Mouse (Mus musculus): ENCODE results near the gene Cpxm2. TPM values are rescaled to one million over a fixed set of nuclear protein-coding genes. Genes with fewer than 3 reads are reported as not detected.

The Cpxm2 gene
- polyA plus RNA-seq, 1 experiment: 1.6 TPM

- Histone ChIP-seq H3K27ac (ENCODE audit: insufficient read depth, low read length) (no peak overlapping the region), H3K4me3 (replicated peaks; ENCODE audit: insufficient read depth, low read depth, low read length) (no peak overlapping the region)
- peak in 1 of 2 experiments; percentile 17 for DNase-seq
Observed at GRCm38 (mm10) chr7:132183892-132184404, 29.4 kb upstream of the Cpxm2 start.

GRCm38 (mm10) chr7:132181586-132182198, 27.2 kb upstream of the Cpxm2 start:
- WGBS: 92% methylated on average over 4 of the region's 4 CpGs
- no peak overlapping the region for H3K27ac ChIP-seq (ENCODE audit: insufficient read depth, low read length)
- H3K4me1 ChIP-seq (ENCODE audit: control insufficient read depth, insufficient read depth, low read length): peaks cover 2% of the 10 kb centered on the region; the same call in 1 of the 2 replicates
- DNase-seq: no peak
- no peak for TF ChIP-seq POLR2A (IDR thresholded peaks at IDR 0.05; ENCODE audit: borderline replicate concordance, insufficient read depth, low read length)
- TF ChIP-seq CTCF (IDR thresholded peaks at IDR 0.05; ENCODE audit: borderline replicate concordance, insufficient read depth, low read depth, low read length): no peak
- no peak overlapping the region for H3K4me3 ChIP-seq (replicated peaks; ENCODE audit: insufficient read depth, low read depth, low read length)
- H3K27me3 ChIP-seq (ENCODE audit: control insufficient read depth, insufficient read depth, low read length): no peaks in the 10 kb centered on the region; the same call in 1 of the 2 replicates

More at GRCm38 (mm10) chr7:132183892-132184404, 29.4 kb upstream of the Cpxm2 start:
- 22% methylated on average over 5 of the region's 5 CpGs for WGBS
- TF ChIP-seq POLR2A (IDR thresholded peaks at IDR 0.05; ENCODE audit: borderline replicate concordance, insufficient read depth, low read length) (no peak), CTCF (IDR thresholded peaks at IDR 0.05; ENCODE audit: borderline replicate concordance, insufficient read depth, low read depth, low read length) (no peak)
- peaks cover 2% of the 10 kb centered on the region; the same call in 1 of the 2 replicates for H3K4me1 ChIP-seq (ENCODE audit: control insufficient read depth, insufficient read depth, low read length)
- H3K27me3 ChIP-seq (ENCODE audit: control insufficient read depth, insufficient read depth, low read length): no peaks in the 10 kb centered on the region; the same call in 1 of the 2 replicates

- no peak for DNase-seq
- H3K4me1 ChIP-seq (ENCODE audit: control insufficient read depth, insufficient read depth, low read length): peaks cover 2% of the 10 kb centered on the region; the same call in 1 of the 2 replicates
- TF ChIP-seq CTCF (IDR thresholded peaks at IDR 0.05; ENCODE audit: borderline replicate concordance, insufficient read depth, low read depth, low read length): no peak
- TF ChIP-seq POLR2A (IDR thresholded peaks at IDR 0.05; ENCODE audit: borderline replicate concordance, insufficient read depth, low read length): no peak
- no peak overlapping the region for H3K4me3 ChIP-seq (replicated peaks; ENCODE audit: insufficient read depth, low read depth, low read length)
- no peak overlapping the region for H3K27ac ChIP-seq (ENCODE audit: insufficient read depth, low read length)
- no peaks in the 10 kb centered on the region; the same call in 1 of the 2 replicates for H3K27me3 ChIP-seq (ENCODE audit: control insufficient read depth, insufficient read depth, low read length)
- WGBS: 88% methylated on average over 3 of the region's 3 CpGs
Observed at GRCm38 (mm10) chr7:132181042-132181441, 26.5 kb upstream of the Cpxm2 start.

- H3K27ac ChIP-seq (ENCODE audit: insufficient read depth, low read length): no peak overlapping the region
- no peaks in the 10 kb centered on the region; the same call in 1 of the 2 replicates for H3K27me3 ChIP-seq (ENCODE audit: control insufficient read depth, insufficient read depth, low read length)
- 54% methylated on average over 1 of the region's 1 CpGs for WGBS
- no peaks in the 10 kb centered on the region; the same call in 1 of the 2 replicates for H3K4me1 ChIP-seq (ENCODE audit: control insufficient read depth, insufficient read depth, low read length)
- TF ChIP-seq POLR2A (IDR thresholded peaks at IDR 0.05; ENCODE audit: borderline replicate concordance, insufficient read depth, low read length) (no peak), CTCF (IDR thresholded peaks at IDR 0.05; ENCODE audit: borderline replicate concordance, insufficient read depth, low read depth, low read length) (no peak)
- H3K4me3 ChIP-seq (replicated peaks; ENCODE audit: insufficient read depth, low read depth, low read length): no peak overlapping the region
- no peak for DNase-seq
Observed at GRCm38 (mm10) chr7:132179049-132179448, 24.5 kb upstream of the Cpxm2 start.

GRCm38 (mm10) chr7:132174787-132175186, 20.2 kb upstream of the Cpxm2 start:
- no peaks in the 10 kb centered on the region for H3K27me3 ChIP-seq (ENCODE audit: control insufficient read depth, insufficient read depth, low read length)
- no peaks in the 10 kb centered on the region for H3K4me1 ChIP-seq (ENCODE audit: control insufficient read depth, insufficient read depth, low read length)
- WGBS: 54% methylated on average over 5 of the region's 5 CpGs
- TF ChIP-seq CTCF (IDR thresholded peaks at IDR 0.05; ENCODE audit: borderline replicate concordance, insufficient read depth, low read depth, low read length): no peak
- TF ChIP-seq POLR2A (IDR thresholded peaks at IDR 0.05; ENCODE audit: borderline replicate concordance, insufficient read depth, low read length): no peak
- H3K27ac ChIP-seq (ENCODE audit: insufficient read depth, low read length): no peak overlapping the region
- no peak for DNase-seq
- H3K4me3 ChIP-seq (replicated peaks; ENCODE audit: insufficient read depth, low read depth, low read length): no peak overlapping the region

GRCm38 (mm10) chr7:132174296-132174695, 19.8 kb upstream of the Cpxm2 start:
- Histone ChIP-seq H3K4me1 (ENCODE audit: control insufficient read depth, insufficient read depth, low read length) (no peaks in the 10 kb centered on the region), H3K27ac (ENCODE audit: insufficient read depth, low read length) (no peak overlapping the region), H3K4me3 (replicated peaks; ENCODE audit: insufficient read depth, low read depth, low read length) (no peak overlapping the region), H3K27me3 (ENCODE audit: control insufficient read depth, insufficient read depth, low read length) (no peaks in the 10 kb centered on the region)
- WGBS: 69% methylated on average over 2 of the region's 2 CpGs
- TF ChIP-seq POLR2A (IDR thresholded peaks at IDR 0.05; ENCODE audit: borderline replicate concordance, insufficient read depth, low read length) (no peak), CTCF (IDR thresholded peaks at IDR 0.05; ENCODE audit: borderline replicate concordance, insufficient read depth, low read depth, low read length) (no peak)
- DNase-seq: no peak

GRCm38 (mm10) chr7:132172220-132172619, 17.7 kb upstream of the Cpxm2 start:
- no peaks in the 10 kb centered on the region for H3K4me1 ChIP-seq (ENCODE audit: control insufficient read depth, insufficient read depth, low read length)
- no peak overlapping the region for H3K4me3 ChIP-seq (replicated peaks; ENCODE audit: insufficient read depth, low read depth, low read length)
- 78% methylated on average over 5 of the region's 5 CpGs for WGBS
- no peaks in the 10 kb centered on the region for H3K27me3 ChIP-seq (ENCODE audit: control insufficient read depth, insufficient read depth, low read length)
- TF ChIP-seq POLR2A (IDR thresholded peaks at IDR 0.05; ENCODE audit: borderline replicate concordance, insufficient read depth, low read length): no peak
- TF ChIP-seq CTCF (IDR thresholded peaks at IDR 0.05; ENCODE audit: borderline replicate concordance, insufficient read depth, low read depth, low read length): no peak
- no peak overlapping the region for H3K27ac ChIP-seq (ENCODE audit: insufficient read depth, low read length)
- DNase-seq: no peak

- H3K4me1 ChIP-seq (ENCODE audit: control insufficient read depth, insufficient read depth, low read length): no peaks in the 10 kb centered on the region
- no peaks in the 10 kb centered on the region for H3K27me3 ChIP-seq (ENCODE audit: control insufficient read depth, insufficient read depth, low read length)
- no peak for DNase-seq
- TF ChIP-seq POLR2A (IDR thresholded peaks at IDR 0.05; ENCODE audit: borderline replicate concordance, insufficient read depth, low read length): no peak
- no peak for TF ChIP-seq CTCF (IDR thresholded peaks at IDR 0.05; ENCODE audit: borderline replicate concordance, insufficient read depth, low read depth, low read length)
- 92% methylated on average over 5 of the region's 5 CpGs for WGBS
- no peak overlapping the region for H3K4me3 ChIP-seq (replicated peaks; ENCODE audit: insufficient read depth, low read depth, low read length)
- no peak overlapping the region for H3K27ac ChIP-seq (ENCODE audit: insufficient read depth, low read length)
Observed at GRCm38 (mm10) chr7:132171716-132172115, 17.2 kb upstream of the Cpxm2 start.

Data from cerebellum, adult 2 months (tissue).